Mouse (Mus musculus) limb, embryonic 11.5 days (tissue): ENCODE measurements at regions not wholly inside any gene's neighbourhood (a gene's known extent, or its start where the extent isn't known, plus 50 kb on each side); places are given as distances from the start of the nearest gene placed in this dataset.
A peak's percentile ranks its signal among the peaks of the same experiment; 100 is the strongest.

Experiments used
- ATAC-seq: fragments of 200-750 bp; cut with Nextera tagmentation; 2 replicates; pipeline ENCODE4 v1.8.0; 2017; ENCODE audit warnings: low read depth; ENCODE audit not compliant: insufficient number of reproducible peaks, low FRiP score, low TSS enrichment
- DNase-seq: peaks from one replicate; pipeline ENCODE4 v3.0.0-alpha.2; 2015; ENCODE audit warnings: low spot score
- H3K27ac ChIP-seq: fragments of 300-500 bp; sonication (generic); replicated peaks from 2 replicates; pipeline ENCODE4 v1.5.1; 2014; ENCODE audit warnings: low read depth, mild to moderate bottlenecking, low read length
- H3K27me3 ChIP-seq: fragments of 300-500 bp; sonication (generic); 2 replicates; pipeline ENCODE4 v1.6.1; 2014; ENCODE audit warnings: mild to moderate bottlenecking, low read length, mixed read lengths; ENCODE audit not compliant: control insufficient read depth, insufficient read depth
- H3K36me3 ChIP-seq: fragments of 300-500 bp; sonication (generic); 2 replicates; pipeline ENCODE4 v1.6.1; 2014; ENCODE audit warnings: mild to moderate bottlenecking, low read length, moderate library complexity, mixed read lengths; ENCODE audit not compliant: control insufficient read depth, insufficient read depth
- H3K4me1 ChIP-seq: fragments of 300-500 bp; sonication (generic); 2 replicates; pipeline ENCODE4 v1.6.1; 2014; ENCODE audit warnings: low read length, mixed read lengths; ENCODE audit not compliant: control insufficient read depth, insufficient read depth
- H3K4me2 ChIP-seq: fragments of 300-500 bp; sonication (generic); 2 replicates; pipeline ENCODE4 v1.6.1; 2014; ENCODE audit warnings: low read depth, mild to moderate bottlenecking, moderate library complexity; ENCODE audit not compliant: severe bottlenecking
- H3K4me3 ChIP-seq: fragments of 300-500 bp; sonication (generic); 2 replicates; pipeline ENCODE4 v1.5.1; 2014; ENCODE audit warnings: low read depth, low read length
- H3K9ac ChIP-seq: fragments of 300-500 bp; sonication (generic); 2 replicates; pipeline ENCODE4 v1.6.1; 2014; ENCODE audit warnings: mild to moderate bottlenecking, low read length
- H3K9me3 ChIP-seq: fragments of 300-500 bp; sonication (generic); 2 replicates; pipeline ENCODE4 v1.6.1; 2016; ENCODE audit warnings: low read length; ENCODE audit not compliant: control insufficient read depth
- WGBS: fragments of 180-500 bp; shearing (Covaris S2); extraction: QIAGEN DNeasy Blood & Tissue Kit; methylation state at CpG from one replicate; pipeline ENCODE4 v1.1.7; 2014; 5-methylcytosine and 5-hydroxymethylcytosine counted together

GRCm38 (mm10) chr1:183803826-183804225, 209.3 kb upstream of the Dusp10 start:
- Histone ChIP-seq H3K27ac (no peak overlapping the region), H3K4me1 (no peaks in the 10 kb centered on the region), H3K9ac (no peak overlapping the region), H3K36me3 (no peaks in the 10 kb centered on the region), H3K9me3 (no peaks in the 10 kb centered on the region), H3K4me3 (no peak overlapping the region), H3K4me2 (no peak overlapping the region), H3K27me3 (no peaks in the 10 kb centered on the region)
- DNase-seq, result no peak
- ATAC-seq, result no peak
- WGBS, result 84% methylated on average over 1 of the region's 1 CpGs

- ATAC-seq, result no peak
- 70% methylated on average over 2 of the region's 2 CpGs for WGBS
Observed at GRCm38 (mm10) chr1:183804295-183804694, 208.8 kb upstream of the Dusp10 start.

GRCm38 (mm10) chr1:183806864-183807730, 206.0 kb upstream of the Dusp10 start:
- Histone ChIP-seq H3K27me3 (no peaks in the 10 kb centered on the region), H3K36me3 (no peaks in the 10 kb centered on the region), H3K9me3 (no peaks in the 10 kb centered on the region), H3K4me2 (no peak overlapping the region), H3K27ac (no peak overlapping the region), H3K4me3 (no peak overlapping the region), H3K4me1 (no peaks in the 10 kb centered on the region), H3K9ac (no peak overlapping the region)
- DNase-seq (no peak), ATAC-seq (no peak)
- 68% methylated on average over 8 of the region's 8 CpGs for WGBS

More at GRCm38 (mm10) chr1:183804295-183804694, 208.8 kb upstream of the Dusp10 start:
- Histone ChIP-seq H3K4me3 (no peak overlapping the region), H3K9me3 (no peaks in the 10 kb centered on the region), H3K4me1 (no peaks in the 10 kb centered on the region), H3K27me3 (no peaks in the 10 kb centered on the region), H3K27ac (no peak overlapping the region), H3K36me3 (no peaks in the 10 kb centered on the region), H3K9ac (no peak overlapping the region), H3K4me2 (no peak overlapping the region)
- no peak for DNase-seq

- Histone ChIP-seq H3K4me3 (no peak overlapping the region), H3K27me3 (no peaks in the 10 kb centered on the region), H3K9me3 (no peaks in the 10 kb centered on the region), H3K36me3 (no peaks in the 10 kb centered on the region), H3K4me2 (no peak overlapping the region), H3K27ac (no peak overlapping the region), H3K4me1 (no peaks in the 10 kb centered on the region), H3K9ac (no peak overlapping the region)
- 95% methylated on average over 2 of the region's 2 CpGs for WGBS
- peak; percentile 15 for DNase-seq
- ATAC-seq, result no peak
Observed at GRCm38 (mm10) chr1:183808168-183808567, 204.9 kb upstream of the Dusp10 start.

GRCm38 (mm10) chr1:183820555-183820954, 192.5 kb upstream of the Dusp10 start:
- no peaks in the 10 kb centered on the region for H3K9me3 ChIP-seq
- no peak for DNase-seq
- H3K4me2 ChIP-seq, result no peak overlapping the region
- no peak for ATAC-seq
- 78% methylated on average over 5 of the region's 5 CpGs for WGBS
- no peaks in the 10 kb centered on the region for H3K36me3 ChIP-seq
- H3K9ac ChIP-seq, result no peak overlapping the region
- H3K27ac ChIP-seq, result no peak overlapping the region
- no peaks in the 10 kb centered on the region for H3K27me3 ChIP-seq
- no peaks in the 10 kb centered on the region for H3K4me1 ChIP-seq
- H3K4me3 ChIP-seq, result no peak overlapping the region

GRCm38 (mm10) chr1:183826300-183826699, 186.8 kb upstream of the Dusp10 start:
- 32% methylated on average over 4 of the region's 4 CpGs for WGBS
- DNase-seq, result no peak

GRCm38 (mm10) chr1:183845135-183845534, 168.0 kb upstream of the Dusp10 start:
- H3K4me3 ChIP-seq, result no peak overlapping the region
- H3K4me1 ChIP-seq, result no peaks in the 10 kb centered on the region
- H3K27me3 ChIP-seq, result no peaks in the 10 kb centered on the region
- no peaks in the 10 kb centered on the region for H3K36me3 ChIP-seq
- no peak overlapping the region for H3K27ac ChIP-seq
- no peak overlapping the region for H3K9ac ChIP-seq
- H3K4me2 ChIP-seq, result no peak overlapping the region
- ATAC-seq, result no peak
- 71% methylated on average over 4 of the region's 4 CpGs for WGBS
- no peak for DNase-seq
- H3K9me3 ChIP-seq, result no peaks in the 10 kb centered on the region

More at GRCm38 (mm10) chr1:183826300-183826699, 186.8 kb upstream of the Dusp10 start:
- no peaks in the 10 kb centered on the region for H3K36me3 ChIP-seq
- no peak for ATAC-seq
- H3K4me3 ChIP-seq, result no peak overlapping the region
- no peak overlapping the region for H3K9ac ChIP-seq
- no peaks in the 10 kb centered on the region for H3K4me1 ChIP-seq
- no peak overlapping the region for H3K4me2 ChIP-seq
- H3K27ac ChIP-seq, result no peak overlapping the region
- H3K9me3 ChIP-seq, result no peaks in the 10 kb centered on the region
- no peaks in the 10 kb centered on the region for H3K27me3 ChIP-seq

GRCm38 (mm10) chr1:183853956-183854613, 159.0 kb upstream of the Dusp10 start:
- no peaks in the 10 kb centered on the region for H3K9me3 ChIP-seq
- H3K27me3 ChIP-seq, result no peaks in the 10 kb centered on the region
- ATAC-seq (no peak), DNase-seq (no peak)
- H3K36me3 ChIP-seq, result no peaks in the 10 kb centered on the region
- no peak overlapping the region for H3K27ac ChIP-seq
- H3K9ac ChIP-seq, result no peak overlapping the region
- no peak overlapping the region for H3K4me2 ChIP-seq
- no peaks in the 10 kb centered on the region for H3K4me1 ChIP-seq
- 78% methylated on average over 3 of the region's 3 CpGs for WGBS
- no peak overlapping the region for H3K4me3 ChIP-seq
